Mouse (Mus musculus): ENCODE data around the gene Pex11b. TPM values are rescaled to one million over a fixed set of nuclear protein-coding genes. Genes with fewer than 3 reads are reported as not detected.

The Pex11b gene
- 16.6 and 17.3 TPM in 2 replicates for polyA plus RNA-seq (2012; rRNA removed)

DNA sequence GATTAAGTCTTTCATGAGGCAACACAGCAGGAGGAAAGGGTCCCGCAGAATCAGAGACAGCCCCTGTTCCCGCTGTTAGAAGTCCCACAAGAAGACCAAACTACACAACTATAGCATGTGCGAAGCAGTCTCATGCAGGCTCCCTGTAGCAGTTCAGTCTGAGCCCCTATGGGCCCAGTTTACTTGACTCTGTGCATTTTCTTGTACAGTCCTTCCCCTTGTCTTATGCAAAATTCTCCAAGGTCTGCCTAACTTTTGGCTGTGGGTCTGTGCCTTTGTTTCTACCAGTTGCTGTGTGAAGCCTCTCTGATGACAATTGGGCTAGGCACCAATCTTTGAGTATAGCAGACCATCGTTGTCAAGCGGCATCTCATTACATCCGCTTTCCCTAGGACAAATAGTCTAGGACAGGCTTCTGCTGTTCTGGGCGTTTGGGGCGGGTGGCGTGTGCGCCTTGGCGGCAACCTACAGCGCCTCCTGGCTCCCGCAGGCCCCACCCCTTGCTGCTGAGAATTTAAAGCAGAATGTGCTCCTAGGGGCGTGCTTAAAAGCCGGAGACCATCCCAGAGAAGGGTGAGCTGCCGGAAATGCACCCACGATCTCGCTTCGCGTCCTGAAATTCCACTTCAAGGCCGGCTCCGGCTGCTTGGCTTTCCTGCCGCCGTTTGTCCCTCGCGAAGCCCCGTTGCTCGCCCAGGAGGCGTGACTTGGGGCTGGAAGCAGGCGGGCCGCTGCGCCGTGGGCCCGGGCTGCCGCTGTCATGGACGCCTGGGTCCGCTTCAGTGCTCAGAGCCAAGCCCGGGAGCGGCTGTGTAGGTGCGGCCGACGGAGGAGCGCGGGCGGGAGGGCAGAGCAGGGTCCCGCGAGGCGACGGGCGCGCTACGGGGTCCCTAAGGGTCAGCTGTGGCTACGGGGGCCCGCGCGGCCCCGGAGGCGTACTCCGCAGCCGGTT, at the start of gene Pex11b, which contains the start of gene Gm42957:
TSS of gene Pex11b (plus strand) at position 449 of the 952 bp plus-strand sequence.
TSS of gene Gm42957 (plus strand) at position 547 of the 952 bp plus-strand sequence.

DNA sequence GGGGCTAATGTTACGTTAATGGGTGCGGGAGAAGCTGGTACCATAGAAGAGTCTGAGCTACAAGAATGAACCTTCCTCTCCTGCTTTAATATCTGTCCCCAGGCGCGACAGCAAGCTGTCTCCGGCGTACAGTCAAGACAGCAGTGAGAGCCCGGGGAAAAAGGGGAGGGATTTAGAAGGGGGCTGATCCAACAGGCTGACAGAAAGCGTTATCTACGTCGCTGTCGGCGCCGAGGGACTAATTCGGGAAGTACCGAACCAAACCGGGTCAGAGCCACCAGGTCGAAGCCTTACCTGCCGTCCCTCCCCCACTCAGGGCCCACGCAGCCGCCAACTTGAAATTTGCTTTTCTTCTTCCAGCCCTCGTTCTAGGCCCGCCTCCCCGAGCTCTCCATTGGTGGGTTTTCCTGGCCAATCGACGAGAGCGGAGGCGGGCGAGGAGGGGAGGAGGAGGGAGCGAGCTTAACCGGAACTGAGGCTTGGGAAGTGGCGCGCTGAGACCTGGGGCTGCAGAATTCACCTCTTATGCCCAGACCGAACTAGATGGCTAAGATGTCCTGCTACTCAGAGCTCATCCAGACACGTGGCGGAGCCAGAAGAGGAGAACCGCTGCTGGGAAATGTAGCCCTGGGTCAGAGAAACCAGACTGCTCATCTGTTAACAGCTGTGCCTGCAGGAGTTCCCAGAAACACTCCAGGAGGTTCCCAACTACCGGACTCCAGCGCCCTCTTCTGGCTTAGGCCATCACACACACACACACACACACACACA, 41.2 kb upstream of the Pex11b start, which contains the start of gene Polr3gl:
TSS of gene Polr3gl (minus strand) at position 392 of the 771 bp plus-strand sequence.

DNA sequence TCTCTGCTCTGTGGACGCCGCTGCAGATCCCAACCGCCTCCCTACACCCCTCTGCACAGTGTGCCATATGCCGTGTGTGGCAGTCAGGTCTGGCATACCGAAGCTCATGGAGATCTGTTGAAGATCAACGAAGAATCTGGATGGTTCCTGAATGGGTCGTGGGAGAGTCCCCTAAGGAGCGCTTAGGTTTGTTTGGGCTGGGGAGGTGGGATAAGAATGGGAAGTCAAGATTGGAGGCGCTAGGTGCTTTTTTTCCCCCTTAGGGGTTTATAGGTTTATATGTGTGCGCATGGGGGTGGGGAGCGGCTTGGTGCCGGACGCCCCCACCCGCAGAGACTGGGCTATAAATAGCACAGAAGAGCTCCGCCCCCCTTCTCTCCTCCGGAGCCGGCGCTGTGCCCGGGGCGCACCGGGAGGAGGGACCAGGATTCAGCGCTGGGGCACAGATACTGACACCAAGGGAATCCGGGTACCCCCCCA, 38.9 kb upstream of the Pex11b start, which contains the start of gene Ankrd34a:
TSS of gene Ankrd34a (plus strand) at position 409 of the 480 bp plus-strand sequence.

DNA sequence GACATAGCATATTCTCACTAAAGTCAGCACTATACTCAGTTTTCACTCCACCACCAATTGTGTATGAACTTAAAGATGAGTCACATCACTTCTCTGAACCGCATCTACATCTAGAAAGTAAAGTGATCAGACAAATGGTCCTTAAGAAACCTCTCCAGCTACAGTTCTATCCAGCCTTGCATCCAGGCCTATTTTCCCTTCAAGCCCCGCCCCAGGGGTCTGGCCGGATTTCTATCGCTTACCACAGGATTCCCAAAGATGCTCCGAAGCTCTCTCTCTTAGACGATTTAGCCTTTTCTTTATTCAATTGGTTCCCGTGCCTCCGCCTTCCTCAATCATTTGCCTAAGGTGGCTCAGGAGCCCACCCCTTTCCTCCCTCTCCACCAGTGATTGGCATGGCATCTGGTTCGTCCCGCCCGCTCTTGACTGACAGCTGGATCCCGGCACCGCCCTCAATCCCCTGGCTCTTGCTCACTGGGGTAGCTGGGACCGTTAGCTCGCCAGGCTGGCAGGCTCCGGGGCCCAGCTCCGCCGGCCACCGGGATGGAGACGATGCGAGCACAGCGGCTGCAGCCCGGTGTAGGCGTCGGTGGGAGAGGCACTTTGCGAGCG, 34.4 kb upstream of the Pex11b start, which contains the start of gene Lix1l:
TSS of gene Lix1l (plus strand) at position 511 of the 612 bp plus-strand sequence.

DNA sequence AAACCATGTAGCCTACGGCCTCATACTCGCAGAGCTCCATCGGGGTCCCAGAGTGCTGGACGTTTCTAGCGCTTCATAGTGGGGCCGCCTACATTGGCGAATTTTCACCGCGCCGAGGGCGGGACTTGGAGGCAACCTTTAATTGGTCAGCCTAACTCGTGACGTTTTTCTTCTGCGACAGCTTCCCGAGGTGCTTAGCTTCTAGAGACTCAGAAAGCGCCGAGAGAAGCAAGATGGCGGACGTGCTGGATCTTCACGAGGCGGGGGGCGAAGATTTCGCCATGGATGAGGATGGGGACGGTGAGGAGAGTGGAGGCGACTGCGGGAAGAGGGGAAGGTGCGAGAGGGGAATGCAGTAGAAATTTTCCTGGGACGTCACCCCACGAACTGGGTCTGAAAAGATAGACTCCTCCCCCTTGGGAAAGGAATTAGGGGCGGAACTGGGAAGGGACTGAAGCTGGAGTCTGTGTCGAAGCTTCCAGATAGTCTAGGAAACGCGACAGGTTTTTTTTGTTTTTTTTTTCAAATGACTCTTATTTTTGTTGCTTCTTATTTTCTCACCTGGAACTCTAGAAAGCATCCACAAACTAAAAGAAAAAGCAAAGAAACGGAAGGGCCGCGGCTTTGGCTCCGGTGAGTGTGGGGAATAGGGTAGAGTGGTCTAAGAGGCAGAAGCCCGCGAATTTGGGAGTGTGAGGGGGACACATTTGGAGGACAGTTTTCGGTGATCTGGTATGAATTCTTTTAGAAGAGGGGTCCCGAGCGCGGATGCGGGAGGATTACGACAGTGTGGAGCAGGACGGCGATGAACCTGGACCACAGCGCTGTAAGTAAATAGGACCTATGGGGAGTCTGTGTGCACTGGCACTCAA, 5.2 kb upstream of the Pex11b start, which contains the start of gene Rbm8a:
TSS of gene Rbm8a (plus strand) at position 205 of the 872 bp plus-strand sequence.

DNA sequence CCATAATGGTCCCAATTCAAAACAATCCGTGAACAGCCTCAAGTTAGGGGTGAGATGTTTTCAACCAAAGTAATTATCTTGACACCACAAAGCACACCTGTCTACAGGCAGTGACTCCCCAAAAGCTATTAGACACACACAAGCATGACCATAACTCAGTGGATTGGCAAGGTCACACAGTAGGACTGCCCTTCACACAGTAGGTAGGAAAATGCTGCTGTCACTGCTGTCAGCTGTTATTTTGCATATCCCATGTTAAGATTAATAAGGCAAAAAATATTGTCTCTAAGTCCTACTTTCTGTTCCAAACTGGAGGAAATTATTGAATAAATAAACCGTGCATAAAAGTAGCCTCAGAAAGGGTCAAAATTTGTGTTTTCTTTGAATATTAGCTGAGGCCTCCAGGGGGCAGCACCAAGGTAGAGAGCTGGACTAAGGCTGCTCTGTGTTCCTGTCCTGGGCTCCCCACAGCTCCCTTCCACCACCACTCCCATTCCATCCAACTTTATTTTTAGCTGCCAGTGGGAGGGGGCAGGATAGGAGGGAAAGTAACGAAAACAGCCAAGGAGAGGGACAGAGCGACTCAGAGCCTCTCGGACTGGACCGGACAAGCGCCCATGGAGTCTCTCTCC, 10.0 kb downstream of the Pex11b start, which contains the start of gene Itga10:
TSS of gene Itga10 (plus strand) at position 567 of the 632 bp plus-strand sequence.

DNA sequence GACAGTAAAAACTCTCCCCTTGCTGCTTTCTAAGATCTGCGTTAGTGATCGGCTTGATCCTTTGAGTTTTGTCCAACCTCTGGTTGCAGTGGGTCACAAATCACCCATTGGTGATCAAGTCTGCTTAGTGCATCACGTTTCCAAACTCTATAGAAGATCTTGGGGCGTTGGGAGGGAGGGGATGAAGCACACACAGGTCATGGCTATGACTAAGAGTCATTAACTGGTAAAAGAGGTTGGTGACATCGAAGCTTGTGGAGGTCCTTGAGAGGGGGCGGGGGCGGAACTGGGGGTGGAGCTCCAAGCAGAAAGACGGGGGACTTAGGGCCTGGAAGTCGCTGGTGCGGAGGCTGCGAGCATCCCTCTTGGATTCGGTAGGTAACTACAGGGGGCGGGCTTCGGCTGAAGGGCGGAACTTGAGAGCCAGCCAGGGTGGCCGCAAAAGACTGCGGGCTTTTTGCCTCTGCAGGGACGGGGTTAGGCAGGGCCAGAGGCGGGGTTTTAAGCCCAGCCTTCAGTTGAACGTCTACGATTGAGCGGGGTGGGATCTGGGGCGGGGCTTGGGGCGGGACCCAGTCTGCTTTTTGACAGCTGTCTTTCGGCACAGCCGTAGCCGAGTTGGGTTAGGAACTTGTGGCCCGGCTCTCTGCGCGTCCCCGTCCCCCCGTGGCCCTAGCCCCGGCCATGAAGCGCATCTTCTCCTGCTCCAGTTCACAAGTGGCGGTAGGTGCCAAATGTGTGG, 34.7 kb downstream of the Pex11b start, which contains the start of gene Ankrd35:
TSS of gene Ankrd35 (plus strand) at position 405 of the 742 bp plus-strand sequence.

Other genes starting within 250 kb of the Pex11b start
- gene BC107364, start 183.1 kb upstream of the Pex11b start, polyA plus RNA-seq (2012; rRNA removed) = 0.05 and 0.07 TPM in 2 replicates
- 40.3 and 47.5 TPM in 2 replicates for gene Hfe2, start 110.2 kb upstream of the Pex11b start, polyA plus RNA-seq (2012; rRNA removed)
- 144 and 281 TPM in 2 replicates for gene Txnip, start 77.4 kb upstream of the Pex11b start, polyA plus RNA-seq (2012; rRNA removed)
- gene Gm16253, start 58.4 kb upstream of the Pex11b start, polyA plus RNA-seq (2012; rRNA removed) = not detected in 2 replicates
- 19.6 and 26.1 TPM in 2 replicates for gene Polr3gl, start 41.2 kb upstream of the Pex11b start, polyA plus RNA-seq (2012; rRNA removed)
- gene Ankrd34a, start 38.7 kb upstream of the Pex11b start, polyA plus RNA-seq (2012; rRNA removed) = 0.03 and 0.04 TPM in 2 replicates
- 3.6 and 3.8 TPM in 2 replicates for gene Lix1l, start 34.2 kb upstream of the Pex11b start, polyA plus RNA-seq (2012; rRNA removed)
- 18.6 and 20.5 TPM in 2 replicates for gene Rbm8a, start 5.4 kb upstream of the Pex11b start, polyA plus RNA-seq (2012; rRNA removed)
- gene Gm42957, start 98 bp downstream of the Pex11b start, polyA plus RNA-seq (2012; rRNA removed) = 0.01 and 0.04 TPM in 2 replicates
- 0.61 TPM in 2 replicates for gene Itga10, start 10.2 kb downstream of the Pex11b start, polyA plus RNA-seq (2012; rRNA removed)
- 0.34 and 0.50 TPM in 2 replicates for gene Ankrd35, start 34.8 kb downstream of the Pex11b start, polyA plus RNA-seq (2012; rRNA removed)
- gene Pias3, start 61.0 kb downstream of the Pex11b start, polyA plus RNA-seq (2012; rRNA removed) = 5.5 and 6.9 TPM in 2 replicates
- gene Nudt17, start 73.2 kb downstream of the Pex11b start, polyA plus RNA-seq (2012; rRNA removed) = 0.32 and 0.43 TPM in 2 replicates
- gene Polr3c, start 92.3 kb downstream of the Pex11b start, polyA plus RNA-seq (2012; rRNA removed) = 18.6 and 20.2 TPM in 2 replicates
- 14.4 and 15.0 TPM in 2 replicates for gene Rnf115, start 92.3 kb downstream of the Pex11b start, polyA plus RNA-seq (2012; rRNA removed)
- gene Pdzk1, start 193.9 kb downstream of the Pex11b start, polyA plus RNA-seq (2012; rRNA removed) = 32.2 and 37.5 TPM in 2 replicates
- 0.31 and 0.60 TPM in 2 replicates for gene Cd160, start 194.0 kb downstream of the Pex11b start, polyA plus RNA-seq (2012; rRNA removed)

All from liver, embryonic 18 days (tissue).